Mouse (Mus musculus) urinary bladder, postnatal 36 days (tissue): ENCODE data around the gene Sec63.

Experiments used
- DNase-seq, 2 experiments: peaks; one replicate each; pipeline ENCODE4 v3.0.0; 2022; ENCODE audit warnings: low spot score in 2 of 2, mixed read lengths in 1 of 2

The Sec63 gene

DNA sequence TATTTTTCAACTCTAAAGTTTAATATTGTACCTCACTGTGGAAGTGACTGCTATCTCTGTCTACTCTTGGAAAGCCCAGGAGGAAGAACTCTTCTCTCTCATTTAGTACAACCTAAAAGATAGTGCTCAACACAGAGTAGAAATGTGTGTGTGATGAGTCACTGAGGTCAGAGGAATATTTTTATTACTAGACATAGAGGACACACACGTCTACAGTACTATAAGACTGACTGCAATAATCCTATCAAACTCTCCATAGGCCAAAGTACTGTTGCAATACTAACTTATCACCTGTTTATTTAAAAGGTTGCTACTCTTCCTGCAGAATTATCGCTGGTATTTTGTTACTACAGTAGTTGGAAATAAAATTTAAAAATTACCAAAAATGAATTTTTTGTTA is 68.7 kb downstream of the Sec63 start:
- DNase-seq = no peak

DNA sequence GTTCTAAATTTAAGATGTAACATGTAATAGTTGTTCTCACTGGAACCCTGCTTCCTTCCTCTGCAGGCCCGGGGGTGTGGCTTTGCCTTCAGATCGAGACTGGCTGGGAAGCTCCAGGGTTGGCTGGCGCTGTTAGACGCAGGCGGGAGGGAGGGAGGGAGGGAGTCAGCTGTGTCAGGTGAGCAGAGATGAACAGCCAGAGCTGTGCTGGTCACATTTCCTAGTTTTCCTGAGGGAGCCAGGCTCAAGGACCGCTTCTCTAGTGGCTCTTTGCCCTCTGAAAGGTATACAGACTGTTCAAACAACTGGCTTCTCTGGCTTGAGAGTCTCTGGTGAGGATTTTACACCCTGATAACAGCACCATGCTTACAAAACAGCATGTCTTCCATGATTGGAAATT is 69.1 kb downstream of the Sec63 start:
- no peak for DNase-seq

GRCm38 (mm10) chr10:42832677-42833076 is 71.4 kb downstream of the Sec63 start:
- DNase-seq = no peak

DNA sequence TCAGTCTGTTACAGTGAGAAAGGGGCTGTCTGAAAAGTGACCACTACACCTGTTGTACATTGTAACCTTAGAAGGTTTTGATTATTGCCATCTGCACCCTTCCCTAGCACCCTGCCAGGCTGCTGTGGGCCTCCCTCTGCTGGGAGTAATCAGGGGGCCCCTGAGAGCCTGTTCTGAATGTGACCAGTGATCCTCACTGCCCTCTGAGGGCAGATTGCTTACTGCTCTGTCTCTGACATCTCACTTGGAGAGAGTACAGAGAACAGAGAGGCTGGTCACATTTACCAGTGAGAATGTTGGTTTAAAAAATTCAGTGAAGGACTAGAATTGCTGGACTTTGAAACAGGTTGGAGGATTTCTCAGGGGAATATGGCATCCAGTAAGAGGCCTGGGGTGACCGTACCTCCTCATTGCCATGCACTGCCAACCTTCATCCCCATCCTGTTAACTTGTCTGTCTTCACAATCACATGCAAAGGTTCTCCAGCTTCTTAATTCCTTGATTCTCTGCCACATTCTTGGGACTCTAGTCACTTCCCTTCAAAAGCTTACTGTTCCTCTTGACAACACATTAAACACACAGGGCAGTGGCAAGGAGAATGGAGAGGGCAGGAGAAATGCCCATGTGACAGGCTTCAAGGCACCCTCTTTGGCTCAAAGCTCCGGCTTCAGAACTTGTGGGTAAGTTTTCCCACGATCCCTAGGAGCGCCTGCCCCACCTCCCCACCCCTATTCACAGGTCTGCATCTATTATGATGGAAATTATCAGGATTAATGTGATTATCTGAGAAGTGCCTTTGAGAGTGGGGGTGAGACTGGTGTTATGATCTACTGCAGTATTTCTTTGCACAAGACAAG is 72.8 kb downstream of the Sec63 start:
- DNase-seq = no peak

GRCm38 (mm10) chr10:42838106-42838505 is 76.8 kb downstream of the Sec63 start:
- DNase-seq = no peak

DNA sequence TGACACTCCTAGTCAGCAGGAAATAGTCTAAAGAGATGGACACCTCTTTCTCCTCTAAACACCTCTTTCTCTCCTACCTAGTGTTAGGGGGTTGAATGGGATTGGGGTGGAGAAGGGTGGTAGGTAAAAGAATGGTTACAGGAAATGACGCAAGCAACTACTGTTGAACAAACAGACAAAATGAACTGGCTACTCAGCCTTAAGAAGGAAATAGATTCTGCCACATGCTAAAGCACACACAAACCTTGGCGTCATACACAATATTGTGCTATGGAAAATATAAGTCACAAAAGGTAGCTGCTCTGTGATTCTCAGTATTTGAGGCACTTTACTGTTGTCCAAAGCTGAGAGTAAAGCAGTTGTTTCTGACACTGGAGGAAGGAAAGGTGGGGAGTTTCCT is 77.4 kb downstream of the Sec63 start:
- DNase-seq = no peak

- no peak for DNase-seq
Measured at GRCm38 (mm10) chr10:42840036-42840435, 78.7 kb downstream of the Sec63 start.

- no peak for DNase-seq
Measured at GRCm38 (mm10) chr10:42841531-42842195, 80.4 kb downstream of the Sec63 start.

- peak; percentile 60 to 73 for DNase-seq
Measured at GRCm38 (mm10) chr10:42842358-42842757, 81.1 kb downstream of the Sec63 start.

DNA sequence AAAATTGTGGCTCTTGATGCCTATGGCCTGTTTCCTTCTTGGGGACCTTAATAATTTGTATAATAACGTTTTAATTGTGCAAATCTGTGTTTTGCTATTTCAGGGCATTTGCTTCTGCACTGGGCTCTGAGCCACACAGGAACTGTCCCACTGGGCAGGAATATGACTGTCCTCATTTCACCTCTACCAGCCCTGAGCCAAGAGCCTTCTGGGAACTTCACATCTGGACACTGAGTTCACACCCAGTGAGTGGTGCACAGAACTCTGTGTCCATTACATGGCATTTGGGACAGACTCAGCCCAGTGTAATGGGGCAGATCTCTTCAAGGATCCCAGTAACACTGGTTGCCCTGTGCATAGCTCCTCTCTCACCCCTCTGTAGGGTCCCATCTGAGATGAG is 82.1 kb downstream of the Sec63 start:
- DNase-seq = no peak

DNA sequence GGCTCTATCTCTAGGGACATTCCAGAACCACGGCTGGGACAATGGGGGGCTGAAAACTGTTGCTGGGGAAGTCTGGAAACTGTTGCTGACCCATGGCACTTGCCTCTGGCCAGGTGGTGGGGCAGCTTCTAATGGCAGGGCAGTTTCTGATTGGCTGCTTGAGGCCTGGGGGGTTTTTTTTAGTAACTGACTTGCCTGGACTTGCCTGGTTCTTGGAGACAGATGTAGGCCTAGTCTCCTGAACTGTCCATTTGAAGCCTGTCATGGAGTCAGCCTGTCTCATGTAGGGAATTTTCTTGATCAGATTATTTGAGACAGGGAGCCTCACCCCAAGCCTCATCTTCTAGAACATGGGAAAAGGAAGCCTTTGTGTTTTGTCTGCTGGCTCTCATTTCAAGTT is 84.2 kb downstream of the Sec63 start:
- DNase-seq = no peak

- DNase-seq = no peak
Measured at GRCm38 (mm10) chr10:42848179-42849080, 87.1 kb downstream of the Sec63 start.

DNA sequence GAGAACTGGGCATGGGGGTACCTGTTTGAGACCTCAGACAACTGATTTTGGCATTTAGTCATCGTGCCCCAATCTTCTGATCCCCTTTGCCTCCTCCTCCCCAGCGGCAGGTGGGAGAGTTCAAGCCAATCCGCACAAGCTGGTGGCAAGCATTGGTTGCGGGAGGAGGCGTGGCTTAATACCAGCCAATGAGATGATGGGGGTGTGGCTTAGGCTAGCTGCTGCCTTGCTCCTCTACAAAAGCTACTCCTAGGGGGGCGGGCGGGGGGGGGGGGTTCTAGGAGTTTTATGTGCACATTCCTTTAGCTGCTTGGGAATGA is 87.7 kb downstream of the Sec63 start:
- no peak for DNase-seq

- DNase-seq = no peak
Measured at GRCm38 (mm10) chr10:42854838-42855237, 93.5 kb downstream of the Sec63 start.

DNA sequence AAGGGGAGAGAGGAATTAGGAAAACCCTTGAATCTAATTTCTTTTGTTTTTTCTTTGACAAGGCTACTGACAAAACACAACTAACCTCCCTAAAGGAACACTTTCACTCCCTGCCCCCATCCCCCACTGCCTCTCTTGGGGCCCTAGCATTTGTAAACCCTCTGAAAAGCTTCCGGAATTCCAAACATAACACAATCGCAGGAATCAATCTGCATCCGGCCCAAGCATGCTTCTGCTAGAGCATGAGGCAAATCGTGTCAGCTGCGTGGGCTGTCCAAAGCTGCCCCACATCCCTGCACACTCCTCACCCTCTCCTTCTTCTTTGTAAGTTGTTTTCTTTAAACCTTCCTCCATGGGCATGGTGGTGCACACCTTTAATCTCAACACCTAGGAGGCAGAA is 94.0 kb downstream of the Sec63 start:
- no peak for DNase-seq

DNA sequence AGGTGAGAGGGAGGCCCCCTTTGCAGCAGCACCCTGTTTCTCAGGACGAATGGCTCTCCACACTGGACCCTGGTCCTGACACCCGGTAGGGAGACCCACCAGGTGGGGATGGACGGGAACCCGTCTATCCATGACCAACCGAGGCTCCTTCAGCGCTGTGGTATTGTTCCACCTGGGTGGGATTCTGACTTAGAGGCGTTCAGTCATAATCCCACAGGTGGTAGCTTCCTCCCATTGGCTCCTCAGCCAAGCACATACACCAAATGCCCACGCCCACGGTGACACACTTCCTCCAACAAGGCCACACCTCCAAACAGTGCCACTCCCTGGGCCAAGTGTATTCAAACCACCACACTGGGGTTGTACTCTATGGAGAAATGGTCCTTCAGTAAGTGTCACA is 95.3 kb downstream of the Sec63 start:
- no peak for DNase-seq

DNA sequence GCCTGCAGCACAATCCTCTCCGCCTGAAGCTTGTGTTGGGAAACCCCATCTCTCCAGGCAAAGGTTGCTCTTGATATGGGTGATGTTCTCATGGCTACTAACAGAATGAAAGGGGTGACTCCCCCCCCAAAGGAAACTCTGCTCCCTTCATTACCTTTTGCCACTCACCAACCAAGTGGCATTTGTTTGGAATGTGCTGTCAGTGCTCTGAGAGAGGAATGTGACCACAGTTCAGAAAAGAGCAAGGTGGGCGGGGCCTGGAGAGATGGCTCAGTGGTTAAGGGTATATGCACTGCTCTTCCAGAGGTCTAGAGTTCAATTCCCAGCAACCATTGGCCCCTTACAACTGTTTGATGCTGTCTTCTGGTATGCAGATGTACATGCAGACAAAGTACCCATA is 95.7 kb downstream of the Sec63 start:
- DNase-seq = no peak

DNA sequence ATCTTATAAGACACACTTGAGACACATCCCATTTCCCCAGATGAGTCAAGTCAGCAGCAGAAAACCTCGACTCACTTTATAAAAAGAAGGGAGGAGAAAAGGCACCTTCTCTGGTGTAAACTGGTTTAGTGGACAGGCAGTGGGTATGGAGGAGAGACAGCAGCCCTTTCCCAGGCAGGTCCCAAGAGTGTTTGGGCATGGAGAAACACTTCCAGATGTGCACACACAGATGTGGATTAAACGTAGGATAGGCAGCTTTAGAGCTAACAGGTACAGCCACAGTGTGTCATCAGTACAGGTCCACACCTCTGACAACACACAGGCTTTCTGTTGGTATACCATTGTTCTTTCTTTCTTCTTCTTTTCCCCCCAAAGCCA is 98.5 kb downstream of the Sec63 start:
- DNase-seq = no peak

GRCm38 (mm10) chr10:42860159-42860911 is 99.0 kb downstream of the Sec63 start, which contains the start of gene Scml4:
Gene Scml4 (plus strand): TSS chr10:42860370.
- DNase-seq = no peak

DNA sequence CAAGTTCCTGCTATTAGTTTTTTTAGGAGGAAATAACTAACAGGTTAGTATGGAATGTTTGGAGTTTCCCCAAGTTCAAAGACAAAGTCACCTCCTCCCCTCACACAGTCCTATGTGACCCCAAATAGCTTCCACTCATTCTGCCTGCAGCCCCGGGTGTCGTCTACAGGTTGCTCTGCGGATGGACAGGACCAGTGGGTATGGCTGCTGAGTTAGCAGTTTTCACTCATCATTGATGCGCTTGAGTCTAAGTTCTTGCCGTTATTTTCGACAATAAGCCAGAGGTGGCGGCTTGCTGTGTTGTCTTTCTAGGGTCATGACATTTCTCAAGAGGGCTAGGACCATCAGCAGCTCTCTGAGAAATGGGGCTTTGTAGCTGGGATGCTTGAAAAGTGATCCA is 100.2 kb downstream of the Sec63 start:
- DNase-seq = no peak

GRCm38 (mm10) chr10:42862102-42862740 is 100.9 kb downstream of the Sec63 start:
- DNase-seq = peak in 1 of 2 experiments; percentile 20
